Mouse (Mus musculus): ENCODE measurements around the gene Pla2g2f.

DNA sequence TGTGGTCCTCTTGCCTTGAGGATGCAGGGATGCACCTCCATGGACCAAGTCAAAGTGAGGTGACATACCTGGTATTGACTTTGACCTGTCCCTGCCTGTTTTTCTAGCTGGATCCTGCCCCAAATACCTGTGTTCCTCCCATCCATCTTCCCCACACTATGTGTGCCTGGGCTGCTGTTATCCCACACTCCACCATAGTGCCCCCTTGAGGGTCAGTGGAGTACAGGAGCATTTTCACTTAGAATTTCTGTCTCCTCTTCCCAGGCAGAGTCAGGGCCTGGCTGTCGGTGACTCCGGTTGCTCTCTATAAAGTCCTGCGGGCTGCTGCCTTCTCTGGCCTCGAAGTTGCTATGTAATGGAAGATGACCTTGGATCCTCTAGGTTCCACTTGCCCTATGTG lies 28.3 kb upstream of the Pla2g2f start:
- no peak for TF ChIP-seq CTCF (IDR thresholded peaks at IDR 0.05; ENCODE audit: extremely low read depth, insufficient read length, insufficient replicate concordance, low read depth, low read length)
- no peak for TF ChIP-seq POLR2A (IDR thresholded peaks at IDR 0.05; ENCODE audit: low read depth, low read length)
